Mouse (Mus musculus) CH12.LX (cell line): ENCODE measurements around the gene Foxp1. TPM values are rescaled to one million over a fixed set of nuclear protein-coding genes. Genes with fewer than 3 reads are reported as not detected.

Experiments
- DNase-seq: peaks from one replicate; pipeline ENCODE4 v3.0.0-alpha.2; 2013; ENCODE audit errors: extremely low read depth
- H3K27ac ChIP-seq: 2 replicates; pipeline ENCODE4 v1.5.1; 2012; ENCODE audit warnings: low read depth, mild to moderate bottlenecking, control low read depth, moderate library complexity; ENCODE audit not compliant: insufficient read depth
- H3K27me3 ChIP-seq: replicated peaks from 2 replicates; pipeline ENCODE3; 2012; ENCODE audit warnings: inconsistent platforms
- H3K36me3 ChIP-seq, 2 experiments: replicated peaks in 1 of 2; 2 replicates each; pipeline versions ENCODE3 to v1.6.1; 2012; ENCODE audit warnings: inconsistent platforms in 1 of 2, low read length in 1 of 2, mild to moderate bottlenecking in 1 of 2, mixed read lengths in 1 of 2, moderate library complexity in 1 of 2; ENCODE audit not compliant: control insufficient read depth in 1 of 2, insufficient read depth in 1 of 2
- H3K4me1 ChIP-seq, 2 experiments: 2 replicates each; pipeline ENCODE4 v1.6.1; 2012; ENCODE audit warnings: inconsistent platforms in 1 of 2, moderate library complexity in 1 of 2; ENCODE audit not compliant: insufficient read depth in 2 of 2, control insufficient read depth in 1 of 2
- H3K4me2 ChIP-seq: 2 replicates; pipeline ENCODE4 v1.6.1; 2012; ENCODE audit warnings: low read depth, mild to moderate bottlenecking, control low read depth; ENCODE audit not compliant: poor library complexity, insufficient read depth, severe bottlenecking
- H3K4me3 ChIP-seq, 3 experiments: fragments of 150-350 bp in 1 of 3; sonication (generic) in 1 of 3; replicated peaks in 1 of 3; 2 replicates each; pipeline versions ENCODE3 to v1.5.1; 2011 to 2012; ENCODE audit warnings: low read depth in 2 of 3, low read length in 2 of 3, mild to moderate bottlenecking in 2 of 3, moderate library complexity in 2 of 3, control low read depth in 1 of 3, improper control_type of control experiment in 1 of 3, inconsistent platforms in 1 of 3, mixed read lengths in 1 of 3; ENCODE audit not compliant: poor library complexity in 1 of 3
- H3K79me2 ChIP-seq: replicated peaks from 2 replicates; pipeline ENCODE4 v1.6.1; 2012; ENCODE audit warnings: mild to moderate bottlenecking, moderate library complexity; ENCODE audit not compliant: control insufficient read depth, poor library complexity, insufficient read depth, severe bottlenecking; ENCODE audit errors: extremely low read depth
- H3K9ac ChIP-seq: 2 replicates; pipeline ENCODE4 v1.6.1; 2012; ENCODE audit warnings: low read depth, mild to moderate bottlenecking, control low read depth, moderate library complexity; ENCODE audit not compliant: insufficient read depth
- H3K9me3 ChIP-seq: replicated peaks from 2 replicates; pipeline ENCODE3; 2012; ENCODE audit warnings: low read length, inconsistent platforms, mixed read lengths
- BHLHE40 ChIP-seq: IDR thresholded peaks from 2 replicates; pipeline ENCODE4 v1.6.1; 2011; ENCODE audit warnings: mild to moderate bottlenecking, low read depth, low read length, improper control_type of control experiment
- CHD2 ChIP-seq: IDR thresholded peaks from 2 replicates; pipeline ENCODE4 v1.6.1; 2011; ENCODE audit warnings: low read length, improper control_type of control experiment
- CTCF ChIP-seq, 2 experiments: IDR thresholded peaks in 1 of 2; conservative IDR thresholded peaks in 1 of 2; 2 replicates each; pipeline ENCODE4 v1.5.1; 2011 to 2012; ENCODE audit warnings: low read depth in 2 of 2, low read length in 2 of 2, improper control_type of control experiment in 1 of 2, inconsistent platforms in 1 of 2, mild to moderate bottlenecking in 1 of 2, moderate library complexity in 1 of 2
- ETS1 ChIP-seq: conservative IDR thresholded peaks from 2 replicates; pipeline ENCODE4 v1.6.1; 2012; ENCODE audit warnings: low read depth, mild to moderate bottlenecking, inconsistent platforms, low read length, improper control_type of control experiment, moderate library complexity
- IRF4 ChIP-seq: IDR thresholded peaks from 2 replicates; pipeline ENCODE4 v1.6.1; 2014; ENCODE audit warnings: low read depth, mild to moderate bottlenecking, inconsistent platforms, low read length, improper control_type of control experiment
- JUN ChIP-seq: IDR thresholded peaks from 2 replicates; pipeline ENCODE4 v1.6.1; 2011; ENCODE audit warnings: low read depth, mild to moderate bottlenecking, low read length, improper control_type of control experiment, moderate library complexity; ENCODE audit not compliant: insufficient read depth
- JUND ChIP-seq: conservative IDR thresholded peaks from 2 replicates; pipeline ENCODE4 v1.6.1; 2011; ENCODE audit warnings: low read depth, low read length, improper control_type of control experiment
- MEF2A ChIP-seq: IDR thresholded peaks from 2 replicates; pipeline ENCODE4 v1.6.1; 2014; ENCODE audit warnings: low read depth, mild to moderate bottlenecking, inconsistent platforms, low read length, improper control_type of control experiment, borderline replicate concordance
- MYC ChIP-seq: IDR thresholded peaks from 2 replicates; pipeline ENCODE4 v1.6.1; 2011; ENCODE audit warnings: low read depth, mild to moderate bottlenecking, improper control_type of control experiment, low read length
- PAX5 ChIP-seq: IDR thresholded peaks from 2 replicates; pipeline ENCODE4 v1.6.1; 2012; ENCODE audit warnings: low read length, inconsistent platforms, mixed read lengths
- POLR2A ChIP-seq: IDR thresholded peaks from 2 replicates; pipeline ENCODE4 v1.6.1; 2011; ENCODE audit warnings: low read depth, mild to moderate bottlenecking, improper control_type of control experiment, low read length
- RAD21 ChIP-seq: IDR thresholded peaks from 2 replicates; pipeline ENCODE4 v1.6.1; 2011; ENCODE audit warnings: low read depth, mild to moderate bottlenecking, low read length, improper control_type of control experiment, moderate library complexity
- SIN3A ChIP-seq: IDR thresholded peaks from 2 replicates; pipeline ENCODE4 v1.6.1; 2012; ENCODE audit warnings: low read length, improper control_type of control experiment, inconsistent platforms
- SMC3 ChIP-seq: IDR thresholded peaks from 2 replicates; pipeline ENCODE4 v1.6.1; 2011; ENCODE audit warnings: low read depth, low read length, improper control_type of control experiment
- TBP ChIP-seq: conservative IDR thresholded peaks from 2 replicates; pipeline ENCODE4 v1.6.1; 2011; ENCODE audit warnings: low read depth, low read length, improper control_type of control experiment
- TCF12 ChIP-seq: IDR thresholded peaks from 2 replicates; pipeline ENCODE4 v1.6.1; 2014; ENCODE audit warnings: low read depth, mild to moderate bottlenecking, inconsistent platforms, low read length, improper control_type of control experiment
- ZC3H11A ChIP-seq: IDR thresholded peaks from 2 replicates; pipeline ENCODE4 v1.6.1; 2012; ENCODE audit warnings: low read depth, mild to moderate bottlenecking, inconsistent platforms, low read length, improper control_type of control experiment
- ZKSCAN1 ChIP-seq: IDR thresholded peaks from 2 replicates; pipeline ENCODE4 v1.6.1; 2012; ENCODE audit warnings: low read depth, inconsistent platforms, low read length, improper control_type of control experiment, borderline replicate concordance
- ZMIZ1 ChIP-seq: IDR thresholded peaks from 2 replicates; pipeline ENCODE4 v1.6.1; 2012; ENCODE audit warnings: low read depth, mild to moderate bottlenecking, inconsistent platforms, low read length, improper control_type of control experiment
- ZNF384 ChIP-seq: IDR thresholded peaks from 2 replicates; pipeline ENCODE4 v1.6.1; 2012; ENCODE audit warnings: low read depth, low read length, improper control_type of control experiment, inconsistent platforms
- dilution Hi-C: fragments of 300-500 bp; cut with MboI; formaldehyde crosslinking; loops from 2 replicates; pipeline ENCODE4 v1.14.3; 2020; ENCODE audit warnings: low sequenced_read_pairs; ENCODE audit not compliant: extremely low pct_unique_long_range_greater_than_20kb, extremely low pct_ligation_motif_present
- in situ Hi-C: fragments of 300-500 bp; cut with MboI; formaldehyde crosslinking; loops from 3 replicates; pipeline ENCODE4 v1.14.3; 2019; ENCODE audit warnings: low sequenced_read_pairs, low pct_ligation_motif_present, low pct_unique_long_range_greater_than_20kb, mixed read lengths
- polyA plus RNA-seq: library from polyadenylated mRNA; unstranded; fragments of >175 nt; gene quantifications from 2 replicates; pipeline ENCODE4 v1.2.1, GENCODE M21; 2012; ENCODE audit warnings: low read depth; ENCODE audit not compliant: insufficient read length
- total RNA-seq, 2 experiments: library from RNA; depleted of rRNA; stranded (reverse); fragments of 300-350 nt in 1 of 2; fragments of >200 nt in 1 of 2; gene quantifications; 2 replicates each; pipeline ENCODE4 v1.2.3; 2012 to 2014

The Foxp1 gene
- total and polyA plus RNA-seq, 3 experiments = 66.5 to 105 (median 87.4) TPM

- Histone ChIP-seq H3K4me2 (peak overlapping the region; percentile 31), H3K9ac (peak overlapping the region; percentile 8; the same call in 1 of the 2 replicates), H3K4me3 (no peak overlapping the region), H3K9me3 (no peaks in the 10 kb centered on the region), H3K27ac (peak overlapping the region; percentile 41; the same call in 1 of the 2 replicates), H3K79me2 (peaks cover 4% of the 10 kb centered on the region; the same call in 1 of the 2 replicates), H3K27me3 (no peaks in the 10 kb centered on the region), H3K36me3 (peaks cover under 1 to 3% of the 10 kb centered on the region in 2 experiments)
- DNase-seq = no peak
- dilution Hi-C loops = no loop called here
- in situ Hi-C loops = no loop called here
- TF ChIP-seq BHLHE40 = peak; percentile 33; the same call in 1 of the 2 replicates
- 0 out of 2 replicates have a peak, but pooled peaks have one; percentile 20 for TF ChIP-seq TBP
- TF ChIP-seq ZMIZ1 = no peak
- peak; percentile 35; the same call in 1 of the 2 replicates for TF ChIP-seq TCF12
- TF ChIP-seq JUND = no peak
- peak; percentile 30; the same call in 1 of the 2 replicates for TF ChIP-seq IRF4
- TF ChIP-seq MEF2A = peak; percentile 89
- peak; percentile 23 for TF ChIP-seq ETS1
- TF ChIP-seq, all 38 proteins: peak for 6
- peaks cover 33 to 51% of the 10 kb centered on the region in 2 experiments for H3K4me1 ChIP-seq
Measured at GRCm38 (mm10) chr6:99176216-99176615, 346.3 kb downstream of the Foxp1 start.

- H3K4me2 ChIP-seq = 0 out of 2 replicates have a peak overlapping the region, but pooled peaks have one; percentile 0
- H3K36me3 ChIP-seq = peaks cover 0 to 3% of the 10 kb centered on the region in 2 experiments
- in situ Hi-C loops = no loop called here
- H3K4me3 ChIP-seq = no peak overlapping the region
- DNase-seq = no peak
- H3K79me2 ChIP-seq = peaks cover 4% of the 10 kb centered on the region; the same call in 1 of the 2 replicates
- no peak for TF ChIP-seq CTCF (conservative IDR thresholded peaks at IDR 0.05 in 1 of 2, IDR thresholded peaks at IDR 0.05 in 1 of 2; ENCODE audit: low read depth in 2 of 2, low read length in 2 of 2)
- TF ChIP-seq JUND = no peak
- TF ChIP-seq SMC3 = no peak
- TF ChIP-seq CHD2 = no peak
- no peak for TF ChIP-seq ETS1
- no peak for TF ChIP-seq MYC
- no peak for TF ChIP-seq BHLHE40
- TF ChIP-seq JUN = no peak
- TF ChIP-seq TCF12 = no peak
- no peak for TF ChIP-seq ZNF384
- TF ChIP-seq PAX5 = no peak
- TF ChIP-seq ZC3H11A = no peak
- TF ChIP-seq RAD21 = no peak
- no peak for TF ChIP-seq POLR2A
- no peak for TF ChIP-seq ZMIZ1
- no peak for TF ChIP-seq ZKSCAN1
- no peak for TF ChIP-seq SIN3A
- dilution Hi-C loops = no loop called here
- H3K27ac ChIP-seq = peak overlapping the region; percentile 68
- peak overlapping the region; percentile 8 for H3K9ac ChIP-seq
- peaks cover 34 to 54% of the 10 kb centered on the region in 2 experiments for H3K4me1 ChIP-seq
- H3K27me3 ChIP-seq = no peaks in the 10 kb centered on the region
- H3K9me3 ChIP-seq = no peaks in the 10 kb centered on the region
Measured at GRCm38 (mm10) chr6:99175377-99175776, 347.1 kb downstream of the Foxp1 start.
